Mouse (Mus musculus): ENCODE results near the gene Zfp655.

GRCm38 (mm10) chr5:145201321-145201991 is 30.1 kb upstream of the Zfp655 start, which contains the start of gene Zkscan14:
- TF ChIP-seq CTCF (IDR thresholded peaks at IDR 0.05; ENCODE audit: extremely low read depth, insufficient read depth, low read length) (no peak), POLR2A (IDR thresholded peaks at IDR 0.05; ENCODE audit: extremely low read depth, insufficient read depth, low read length) (peak; percentile 89)

Measured in cortical plate, adult 2 months (tissue).